Mouse (Mus musculus): Measurements from ENCODE around the gene Slc35f1. TPM values are rescaled to one million over a fixed set of nuclear protein-coding genes. Genes with fewer than 3 reads are reported as not detected.
A peak's percentile ranks its signal among the peaks of the same experiment; 100 is the strongest.

Gene Slc35f1
- 1 to 10 TPM; 2.2 to 3.0 TPM for total RNA-seq (2021)
- long read RNA-seq, experiment 1 = 0 reads
- long read RNA-seq, experiment 2 = 0 reads

- peak; percentile 83 for DNase-seq
These were observed at the start of gene Slc35f1 for GRCm38 (mm10) chr10:52690334-52690991. TSS of gene Slc35f1 (plus strand) at chr10:52690533.

GRCm38 (mm10) chr10:52671234-52671633, 19.1 kb upstream of the Slc35f1 start:
- no peak for DNase-seq

DNA sequence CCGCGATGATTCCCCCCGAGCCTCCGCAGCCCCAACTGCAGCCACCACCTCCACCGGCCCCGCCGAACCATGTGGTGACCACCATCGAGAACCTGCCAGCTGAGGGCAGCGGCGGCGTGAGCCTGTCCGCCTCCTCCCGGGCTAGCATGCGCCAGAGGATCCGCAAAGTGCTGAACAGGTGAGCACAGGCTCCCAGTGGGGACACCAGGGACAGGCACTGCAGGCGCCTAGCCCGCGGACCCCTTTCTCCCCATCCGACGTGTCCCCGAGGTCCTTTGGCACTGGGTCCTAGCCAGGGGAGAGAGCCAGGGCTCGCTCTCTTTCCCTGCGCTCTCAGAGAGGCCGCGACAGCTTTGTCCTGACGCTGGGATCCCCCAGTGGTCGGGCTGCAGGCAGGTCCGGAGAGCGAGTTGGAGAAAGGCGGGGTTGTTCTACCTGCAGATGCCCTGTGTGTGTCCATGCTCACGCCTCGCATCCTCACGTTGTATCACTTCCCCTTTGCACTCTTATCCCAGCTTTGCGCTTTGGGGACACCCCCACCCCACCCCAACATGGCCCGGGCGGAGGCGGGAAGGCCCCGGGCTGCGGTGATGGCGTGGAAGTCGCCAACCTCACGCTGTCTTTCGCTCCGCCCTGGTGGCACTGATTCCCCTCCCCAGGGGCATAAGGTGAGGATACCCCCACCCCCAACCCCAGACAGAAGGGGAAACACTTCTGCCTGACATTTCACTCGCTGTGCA, 829 bp downstream of the Slc35f1 start:
- peak; percentile 34 for DNase-seq

- no peak for DNase-seq
These were observed 13.4 kb downstream of the Slc35f1 start for GRCm38 (mm10) chr10:52703688-52704087.

GRCm38 (mm10) chr10:52704101-52705051, 14.0 kb downstream of the Slc35f1 start:
- peak; percentile 19 for DNase-seq

GRCm38 (mm10) chr10:52709482-52709881, 19.1 kb downstream of the Slc35f1 start:
- no peak for DNase-seq

- no peak for DNase-seq
These were observed 21.8 kb downstream of the Slc35f1 start for GRCm38 (mm10) chr10:52712166-52712565.

- no peak for DNase-seq
These were observed 24.2 kb downstream of the Slc35f1 start for GRCm38 (mm10) chr10:52714557-52714956.

DNA sequence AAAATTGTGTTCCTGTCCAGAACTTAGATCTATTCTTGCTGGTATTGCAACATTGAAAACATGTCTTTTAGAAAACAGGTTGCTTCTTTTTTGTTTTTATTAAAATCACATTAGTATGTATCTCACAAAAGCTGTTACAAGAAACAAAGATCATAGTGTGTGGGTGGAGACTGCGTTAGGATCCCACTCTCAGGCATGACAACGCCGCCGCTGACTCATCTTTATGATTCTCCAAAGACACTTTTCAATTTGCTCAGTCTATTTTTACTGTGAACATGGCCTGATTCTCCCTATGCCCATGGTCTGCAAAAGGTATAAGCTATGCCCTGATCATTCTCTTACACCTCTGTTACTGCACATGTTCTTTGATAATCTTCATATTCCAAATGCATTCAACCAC, 24.8 kb downstream of the Slc35f1 start:
- no peak for DNase-seq

GRCm38 (mm10) chr10:52718199-52718917, 28.0 kb downstream of the Slc35f1 start:
- no peak for DNase-seq

DNA sequence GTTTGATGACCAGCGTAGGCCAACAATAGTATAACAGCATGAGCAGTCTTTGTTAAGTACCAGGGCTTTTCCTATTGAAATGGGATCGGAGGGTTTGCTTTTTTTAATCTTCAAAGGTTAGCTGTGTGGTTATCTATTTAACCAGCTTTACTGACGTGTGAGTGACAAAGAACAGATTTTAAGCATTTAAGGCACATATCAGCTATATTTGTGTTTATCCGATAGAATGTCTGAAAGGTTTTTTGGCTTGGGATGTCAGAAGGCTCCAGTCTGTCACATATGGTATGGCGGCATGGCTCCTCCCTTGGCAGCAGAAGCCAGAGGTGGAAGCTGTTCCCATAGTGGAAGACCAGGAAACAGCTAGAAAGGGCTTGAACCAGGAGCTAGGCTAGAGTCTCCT, 36.3 kb downstream of the Slc35f1 start:
- DNase-seq = no peak

DNA sequence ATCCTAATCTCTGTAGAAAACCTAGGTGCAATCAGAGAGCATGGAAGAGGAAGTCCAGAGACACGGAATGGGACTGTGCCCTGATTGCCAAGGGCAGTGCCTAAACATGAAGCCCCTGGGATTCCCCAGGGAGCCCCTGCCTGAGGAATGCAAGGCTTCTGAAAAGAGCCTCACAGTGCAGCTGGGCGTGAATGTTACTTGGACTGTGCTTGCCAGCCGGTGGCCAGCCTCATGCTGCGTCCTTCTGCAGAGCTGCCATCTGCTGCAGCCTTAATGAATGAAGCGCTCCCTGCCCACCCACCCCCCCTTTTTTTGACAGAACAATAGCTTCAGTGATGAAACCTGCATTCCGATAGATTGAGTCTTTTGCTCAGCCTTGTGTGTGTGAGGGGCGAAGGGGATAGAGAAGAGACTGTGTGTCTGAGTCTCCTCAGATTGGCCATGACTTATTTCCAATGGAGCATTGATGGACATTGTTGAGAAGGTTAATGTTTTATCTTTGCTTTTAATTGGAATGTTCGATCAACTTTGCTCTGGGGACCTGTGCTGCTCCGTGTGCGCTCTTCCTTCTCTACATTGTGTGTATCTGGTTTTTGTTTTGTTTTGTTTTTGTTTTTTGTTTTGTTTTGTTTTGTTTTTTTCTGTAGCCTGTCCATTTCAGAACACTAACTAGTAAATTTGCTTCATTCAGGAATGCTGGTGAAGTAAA, 52.5 kb downstream of the Slc35f1 start:
- peak; percentile 12 for DNase-seq

DNA sequence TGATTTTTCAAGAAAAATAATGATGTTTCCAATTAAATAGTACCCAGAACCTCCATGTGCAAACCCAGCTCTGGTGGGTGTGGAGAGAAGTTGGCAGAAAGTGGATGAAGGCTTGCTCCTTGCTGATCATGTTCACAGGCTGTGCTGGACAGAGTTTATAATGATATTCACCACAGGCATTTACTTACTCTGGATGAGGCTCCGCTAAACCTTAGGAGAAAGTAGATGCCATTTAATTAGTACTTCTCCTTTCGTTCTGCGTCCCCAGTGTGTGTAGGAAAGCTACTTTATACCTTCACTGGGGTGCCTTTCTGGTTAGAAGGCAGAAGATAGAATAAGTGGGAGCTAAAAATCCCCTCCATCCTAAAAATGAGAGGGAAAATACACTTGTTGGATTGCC, 53.5 kb downstream of the Slc35f1 start:
- DNase-seq = no peak

- no peak for DNase-seq
These were observed 57.8 kb downstream of the Slc35f1 start for GRCm38 (mm10) chr10:52748028-52748597.

GRCm38 (mm10) chr10:52755949-52756679, 65.8 kb downstream of the Slc35f1 start:
- no peak for DNase-seq

- DNase-seq = no peak
These were observed 67.3 kb downstream of the Slc35f1 start for GRCm38 (mm10) chr10:52757496-52758260.

DNA sequence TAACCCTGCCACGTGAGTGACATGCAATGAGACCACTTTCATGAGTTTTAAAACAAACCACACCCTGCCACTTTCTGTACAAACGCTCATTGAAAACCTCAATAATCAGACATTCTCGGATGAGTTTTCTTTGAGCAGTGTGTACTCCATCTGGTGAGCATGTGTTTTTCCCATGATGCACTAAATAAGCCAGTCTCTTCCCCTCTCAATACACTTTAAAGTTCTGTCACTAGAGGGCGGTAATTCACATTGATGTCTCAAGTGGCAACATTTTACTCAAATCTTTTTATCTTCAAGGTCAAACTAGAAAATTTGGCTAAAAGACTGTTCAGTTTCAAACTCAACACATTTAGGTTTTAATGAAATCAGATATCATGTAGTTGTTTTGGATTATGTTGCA, 68.3 kb downstream of the Slc35f1 start:
- no peak for DNase-seq

- no peak for DNase-seq
These were observed 70.2 kb downstream of the Slc35f1 start for GRCm38 (mm10) chr10:52760527-52760926.

DNA sequence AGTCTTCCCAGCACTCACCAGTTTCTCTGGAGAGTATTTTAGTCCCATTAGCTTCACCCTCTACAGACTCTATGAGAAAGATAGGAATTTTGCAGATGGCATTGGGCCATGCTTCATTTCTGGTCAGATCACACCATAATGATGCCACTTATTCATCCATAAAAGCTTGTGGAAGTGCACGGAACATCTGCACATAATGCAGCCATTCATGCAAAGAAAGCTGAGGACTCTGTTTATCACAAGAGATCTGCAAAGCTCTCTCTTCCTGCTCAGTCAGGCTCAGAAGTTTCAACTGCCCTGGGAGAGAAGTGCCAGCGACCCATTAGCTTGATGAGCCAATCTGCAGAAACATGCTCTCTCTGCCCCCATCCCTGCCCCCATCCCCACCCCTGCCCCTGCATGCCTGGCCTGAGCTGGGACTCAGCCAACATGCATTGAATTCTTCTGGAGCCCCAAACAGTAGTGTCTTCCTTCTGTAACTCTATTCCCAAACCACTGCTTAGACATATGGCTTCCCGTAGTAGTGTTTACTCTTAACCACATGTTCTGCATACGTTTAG, 89.7 kb downstream of the Slc35f1 start:
- no peak for DNase-seq

Measured in gastrocnemius, postnatal 10 days (tissue).